Mouse (Mus musculus): ENCODE results near the gene Gm4779.

DNA sequence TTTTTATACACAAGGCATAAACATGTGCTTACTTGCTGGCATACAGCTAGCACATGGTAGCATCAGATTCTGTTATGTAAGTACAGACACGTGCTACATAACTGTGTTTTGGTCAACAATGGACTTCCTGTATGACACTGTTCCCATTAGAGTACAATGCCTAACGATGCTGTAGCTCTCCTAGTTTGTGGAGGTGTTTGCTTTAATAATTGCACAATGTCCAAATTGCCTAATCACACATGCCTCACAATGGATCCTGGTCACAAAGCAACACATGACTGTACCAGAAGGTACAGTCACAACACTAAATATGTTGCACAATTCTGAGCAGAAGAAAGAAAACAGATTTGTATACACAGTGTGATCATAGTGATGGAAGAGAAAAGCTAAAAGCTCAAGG, 24.7 kb downstream of the Gm4779 start:
- no peak for TF ChIP-seq MAX (IDR thresholded peaks at IDR 0.05; ENCODE audit: low read length)
- TF ChIP-seq ZNF384 (IDR thresholded peaks at IDR 0.05; ENCODE audit: low read depth, low read length): no peak
- TF ChIP-seq POLR2AphosphoS2 (IDR thresholded peaks at IDR 0.05; ENCODE audit: low read depth, low read length): no peak
- TF ChIP-seq EP300 (IDR thresholded peaks at IDR 0.05; ENCODE audit: low read length): no peak

All from CH12.LX (cell line).